Mouse (Mus musculus) CH12F3 (cell line): ENCODE results near the gene Card19.

ENCODE experiments used
- in situ Hi-C: fragments of 300-500 bp; cut with MboI; formaldehyde crosslinking; loops from 2 replicates; pipeline ENCODE4 v1.14.3; 2020; ENCODE audit warnings: low sequenced_read_pairs

The Card19 gene

DNA sequence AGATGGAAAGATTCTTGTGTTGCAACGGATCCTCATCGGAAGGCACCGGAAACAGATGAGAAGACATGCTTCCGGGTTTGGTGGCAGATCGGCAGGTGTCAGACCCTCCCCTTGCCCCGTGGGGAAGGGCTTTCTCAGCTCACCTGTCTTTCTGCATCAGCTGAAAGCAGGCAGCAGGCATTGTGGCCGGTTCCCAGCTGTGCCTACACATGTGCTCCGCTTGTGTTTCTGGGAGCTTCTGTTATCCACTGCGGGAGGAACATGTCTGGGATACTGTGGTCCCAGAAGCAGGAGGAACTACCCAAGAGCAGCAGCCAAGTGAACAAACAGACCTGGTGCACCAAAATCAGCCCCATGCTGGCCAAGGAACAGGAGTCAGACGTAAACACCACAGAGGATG, 40.3 kb downstream of the Card19 start:
- in situ Hi-C loops, result no loop called here

DNA sequence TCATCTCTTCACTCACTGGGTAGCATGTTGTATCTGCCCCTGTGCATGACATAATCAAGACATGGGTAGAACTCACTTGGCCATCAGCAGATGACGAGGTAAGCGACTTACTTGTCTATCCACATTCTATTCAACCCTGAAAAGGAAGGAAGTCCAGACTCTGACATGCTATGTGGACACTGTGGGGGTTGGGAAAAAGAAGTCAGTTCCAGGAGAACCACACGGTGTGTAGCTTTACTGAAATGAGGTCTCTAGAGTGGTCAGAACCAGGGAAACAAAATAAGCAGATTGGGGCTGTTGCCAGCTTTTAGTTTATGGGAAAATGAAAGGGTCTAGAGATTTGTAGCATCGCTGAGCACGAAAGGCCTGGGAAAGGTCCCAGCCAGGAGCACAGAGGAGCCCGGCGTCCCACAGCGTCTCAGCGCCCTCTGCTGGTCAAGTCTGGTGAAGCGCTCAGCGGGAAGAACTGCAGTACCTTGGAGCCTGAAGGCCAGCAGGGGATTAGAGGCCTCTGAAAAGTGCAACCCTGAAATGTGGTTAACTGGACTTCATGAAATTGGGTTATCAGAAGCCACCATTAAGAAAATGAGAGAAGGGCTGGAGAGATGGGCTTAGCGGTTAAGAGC, 42.8 kb downstream of the Card19 start:
- in situ Hi-C loops, result loop anchor here (25.0 kb wide), 1 partner anchor 511 kb away; the partner anchor contains the start of gene Barx1

DNA sequence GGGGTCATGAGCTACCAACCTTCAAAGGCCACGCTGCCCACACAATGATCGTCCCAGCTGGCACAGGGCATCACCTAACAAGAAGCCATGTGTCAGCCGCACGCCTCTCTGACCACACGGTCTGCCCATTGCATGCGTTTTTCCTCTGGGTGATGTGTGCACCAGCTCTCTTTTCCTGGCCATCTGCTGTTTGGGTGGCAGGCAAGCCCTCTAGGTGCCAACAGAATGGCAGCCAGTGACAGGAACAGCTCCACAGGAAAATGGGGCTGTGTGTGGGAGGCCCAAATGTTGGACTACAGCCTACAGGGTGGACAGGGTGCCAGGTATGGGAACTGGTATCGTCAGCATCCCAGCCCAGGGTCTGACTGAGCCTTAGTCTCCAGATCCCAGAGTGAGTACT, 43.5 kb downstream of the Card19 start:
- in situ Hi-C loops, result loop anchor here (25.0 kb wide), 1 partner anchor 510 kb away; the partner anchor contains the start of gene Barx1

DNA sequence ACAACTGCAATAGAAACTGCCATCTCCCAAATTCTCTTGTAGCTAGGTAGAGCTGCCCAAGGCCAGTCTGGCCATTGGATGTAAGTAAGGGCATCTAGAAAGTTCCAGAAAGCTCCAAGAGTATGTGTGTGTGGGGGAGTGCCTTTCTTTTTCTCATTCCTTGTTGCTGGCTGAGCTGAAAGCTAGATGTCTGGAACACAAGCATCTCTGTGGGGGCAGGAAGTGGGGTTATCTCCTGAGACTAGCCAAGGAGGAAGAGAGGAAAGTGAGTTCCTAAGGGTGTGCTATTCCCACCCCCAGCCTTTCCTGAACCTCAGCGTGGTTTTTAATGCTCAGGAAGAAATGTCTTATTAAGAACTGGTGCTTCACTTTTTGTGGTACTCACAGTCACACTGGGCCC, 44.1 kb downstream of the Card19 start:
- in situ Hi-C loops, result loop anchor here (25.0 kb wide), 1 partner anchor 509 kb away; the partner anchor contains the start of gene Barx1

DNA sequence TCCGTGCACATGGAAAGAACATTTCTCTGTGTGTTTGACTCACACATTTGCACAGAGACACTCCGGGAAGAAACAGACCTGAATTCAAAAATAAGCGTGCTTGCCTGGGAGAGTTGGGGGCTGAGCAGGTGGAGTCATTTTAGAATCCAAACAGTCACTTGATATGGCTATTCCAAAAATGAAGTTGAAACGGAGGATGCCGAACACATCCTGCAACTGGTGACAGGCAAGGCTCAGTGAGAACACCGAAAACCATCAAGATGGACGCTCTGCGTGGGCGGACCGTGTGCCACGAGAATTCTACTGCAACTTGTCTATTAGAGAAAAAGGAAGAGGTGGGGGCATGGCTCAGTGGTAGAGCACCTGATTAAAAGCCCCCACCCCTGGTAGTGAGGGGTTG, 45.2 kb downstream of the Card19 start:
- in situ Hi-C loops, result loop anchor here (25.0 kb wide), 1 partner anchor 508 kb away; the partner anchor contains the start of gene Barx1

DNA sequence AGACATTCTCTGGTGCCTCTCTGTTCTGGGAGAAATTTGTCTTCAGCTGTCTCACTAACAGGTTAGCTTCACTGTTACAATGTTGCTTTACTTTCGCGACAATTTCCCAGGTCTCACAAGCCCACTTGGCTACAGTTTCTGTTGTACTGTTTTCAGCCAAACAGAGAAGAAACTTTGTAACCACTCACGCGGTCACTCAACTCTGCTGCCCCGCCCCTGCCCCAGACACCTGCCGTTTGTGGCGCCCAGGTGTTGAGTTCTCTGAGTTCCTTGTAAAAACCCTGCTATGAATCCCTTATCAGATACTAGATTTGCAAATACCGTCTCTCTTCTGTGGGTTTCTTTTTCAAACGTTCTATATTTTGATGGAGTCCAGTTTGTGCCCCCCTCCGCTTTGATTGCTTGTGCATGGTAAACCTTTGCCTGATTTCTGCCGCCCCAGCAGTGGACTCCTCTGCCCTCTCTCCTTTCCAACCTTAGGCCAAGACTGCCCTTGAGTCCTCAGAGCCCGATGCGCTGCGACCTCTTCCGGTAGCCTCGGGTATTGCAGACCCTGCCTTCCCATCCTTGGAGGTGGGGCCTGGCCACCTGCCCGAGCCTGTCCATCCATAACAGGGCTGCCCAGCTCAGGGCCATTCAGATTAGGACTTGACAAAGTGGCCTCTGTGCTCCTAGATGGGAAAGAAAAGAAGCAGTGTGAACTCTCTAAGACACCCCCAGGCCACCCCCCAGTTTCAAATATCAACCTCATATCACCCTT, 46.2 kb downstream of the Card19 start:
- in situ Hi-C loops, result loop anchor here (25.0 kb wide), 1 partner anchor 507 kb away; the partner anchor contains the start of gene Barx1

GRCm38 (mm10) chr13:49167081-49167480, 48.8 kb downstream of the Card19 start:
- in situ Hi-C loops, result loop anchor here (25.0 kb wide), 1 partner anchor 505 kb away; the partner anchor contains the start of gene Barx1

GRCm38 (mm10) chr13:49163645-49164044, 52.2 kb downstream of the Card19 start:
- in situ Hi-C loops, result loop anchor here (25.0 kb wide), 1 partner anchor 501 kb away; the partner anchor contains the start of gene Barx1

GRCm38 (mm10) chr13:49162722-49163121, 53.1 kb downstream of the Card19 start:
- in situ Hi-C loops, result loop anchor here (25.0 kb wide), 1 partner anchor 500 kb away; the partner anchor contains the start of gene Barx1

DNA sequence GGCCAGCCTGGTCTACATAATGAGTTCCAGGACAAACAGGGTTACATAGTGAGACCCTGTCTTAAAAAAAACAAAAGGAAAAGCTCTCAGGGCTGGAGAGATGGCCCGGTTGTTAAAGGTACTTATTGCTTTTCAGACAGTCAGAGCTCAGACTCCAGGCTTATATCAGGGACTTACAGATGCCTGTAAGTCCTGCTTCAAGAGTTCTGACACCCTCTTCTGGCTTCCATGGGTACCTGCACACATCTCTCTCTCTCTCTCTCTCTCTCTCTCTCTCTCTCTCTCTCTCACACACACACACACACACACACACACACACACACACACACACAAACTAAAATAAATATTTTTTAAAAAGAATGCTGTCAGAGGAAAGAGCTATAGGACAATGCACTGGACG, 54.6 kb downstream of the Card19 start:
- in situ Hi-C loops, result loop anchor here (25.0 kb wide), 1 partner anchor 499 kb away; the partner anchor contains the start of gene Barx1

DNA sequence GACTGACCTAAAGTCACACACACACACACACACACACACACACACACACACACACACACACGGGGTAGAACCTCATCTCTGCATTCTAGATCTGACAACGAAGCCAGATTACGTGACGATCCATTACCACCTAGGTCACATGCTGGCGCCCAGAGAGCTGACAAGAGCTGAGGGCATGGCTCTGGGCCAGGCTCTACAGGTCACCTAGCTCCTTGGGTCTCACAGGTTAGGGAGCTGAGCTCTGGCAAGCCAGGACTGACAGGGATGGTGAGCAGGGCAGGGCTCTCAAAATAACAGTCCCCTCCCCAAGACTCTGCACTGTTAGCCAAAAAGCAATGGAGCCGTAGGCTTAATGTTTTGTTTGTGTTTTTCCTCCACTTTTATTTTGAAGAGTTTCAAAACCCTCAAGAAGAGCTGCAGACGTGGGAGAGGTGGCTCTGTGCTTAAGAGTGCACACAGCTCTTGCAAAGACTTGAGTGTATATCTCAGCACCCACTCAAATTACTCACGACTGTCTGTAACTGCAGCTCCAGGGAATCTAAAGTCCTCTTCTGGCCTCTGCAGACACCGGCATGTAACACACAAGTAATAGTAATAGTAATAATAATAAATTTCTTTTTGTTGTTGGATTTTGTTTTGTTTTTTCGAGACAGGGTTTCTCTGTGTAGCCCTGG, 57.7 kb downstream of the Card19 start:
- in situ Hi-C loops, result loop anchor here (25.0 kb wide), 1 partner anchor 496 kb away; the partner anchor contains the start of gene Barx1

DNA sequence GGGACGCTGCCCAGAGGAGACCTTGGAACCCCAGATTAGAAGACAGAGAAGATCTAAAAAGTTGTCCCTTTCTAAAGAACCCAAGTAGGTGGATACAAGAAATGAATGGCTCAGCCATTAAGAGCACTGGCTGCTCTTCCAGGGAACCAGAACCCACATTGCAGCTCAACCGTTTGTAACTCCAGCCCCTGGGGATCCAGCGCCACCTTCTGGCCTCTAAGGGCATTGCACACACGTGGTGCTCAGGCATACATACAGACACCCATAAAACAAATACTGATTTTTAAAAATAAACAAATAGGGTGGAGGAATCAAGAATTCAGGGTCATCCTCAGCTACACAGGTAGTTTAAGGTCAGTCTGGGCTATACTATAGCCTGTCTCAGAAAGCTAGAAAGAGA, 59.2 kb downstream of the Card19 start:
- in situ Hi-C loops, result loop anchor here (25.0 kb wide), 1 partner anchor 494 kb away; the partner anchor contains the start of gene Barx1

GRCm38 (mm10) chr13:49154621-49155020, 61.2 kb downstream of the Card19 start:
- in situ Hi-C loops, result loop anchor here (25.0 kb wide), 1 partner anchor 492 kb away; the partner anchor contains the start of gene Barx1

DNA sequence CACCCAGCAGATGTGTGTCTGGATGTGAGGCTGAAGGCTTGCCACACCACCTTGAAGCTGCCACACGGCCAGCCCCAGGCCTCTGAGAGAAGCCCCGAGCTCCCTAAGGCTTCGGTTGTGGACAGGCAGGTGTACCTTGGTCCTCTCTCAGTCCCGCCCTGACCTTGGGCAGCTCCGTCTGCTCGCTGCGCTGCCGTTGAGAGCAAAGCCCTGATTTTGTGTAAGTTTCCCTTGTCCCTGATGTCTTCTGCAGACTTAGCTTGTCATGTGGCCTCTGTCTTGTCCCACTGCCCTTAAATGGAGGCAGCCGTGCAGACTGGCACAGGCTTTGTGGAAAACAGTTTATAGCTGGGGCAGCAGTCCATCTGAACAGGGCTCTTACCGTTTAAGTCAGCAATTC, 61.8 kb downstream of the Card19 start:
- in situ Hi-C loops, result loop anchor here (25.0 kb wide), 1 partner anchor 492 kb away; the partner anchor contains the start of gene Barx1
